Mouse (Mus musculus) liver, embryonic 14.5 days (tissue): Measurements from ENCODE around the gene Naa60.

Experiments used
- CTCF ChIP-seq: IDR thresholded peaks from 2 replicates; pipeline ENCODE4 v1.5.1; 2016; ENCODE audit warnings: antibody characterized with exemption, low read depth, control low read depth
- EP300 ChIP-seq: IDR thresholded peaks from 2 replicates; pipeline ENCODE4 v1.6.1; 2016; ENCODE audit warnings: antibody characterized with exemption, low read depth

- TF ChIP-seq EP300 (no peak), CTCF (peak; percentile 23; the same call in 1 of the 2 replicates)
Measured at GRCm38 (mm10) chr16:3846711-3847518, 25.3 kb upstream of the Naa60 start, which contains the start of gene Zfp174.
